Mouse (Mus musculus): ENCODE results near the gene Cfap126. TPM values are rescaled to one million over a fixed set of nuclear protein-coding genes. Genes with fewer than 3 reads are reported as not detected.
"Not testable (repeated sequence)": the region's sequence is repeated elsewhere in the genome, so short reads cannot be mapped to it uniquely, and the experiment has no call there.

Cfap126 gene
- polyA plus RNA-seq (2012; fragmentation: generic; extraction: Trizol): 0.39 TPM
- long read RNA-seq, experiment 1: 0 reads
- long read RNA-seq, experiment 2: 0 reads

GRCm38 (mm10) chr1:171113873-171114299 lies at the start of gene Cfap126:
TSS of gene Cfap126 (plus strand) at chr1:171113918.
- Histone ChIP-seq H3ac (ENCODE audit: control insufficient read depth, insufficient read length, low read depth) (peak within 1 kb of the TSS; percentile 54), H3K79me2 (ENCODE audit: control insufficient read depth, insufficient read depth) (no peaks in the 10 kb centered on the region), H3K4me3 (ENCODE audit: insufficient read depth, poor library complexity, severe bottlenecking) (peak within 1 kb of the TSS; percentile 15), H3K36me3 (ENCODE audit: control insufficient read depth, insufficient read depth) (no peaks in the 10 kb centered on the region), H3K27me3 (ENCODE audit: control insufficient read depth, insufficient read depth, insufficient read length) (no peaks in the 10 kb centered on the region), H3K79me3 (ENCODE audit: low read depth) (no peaks in the 10 kb centered on the region)
- TF ChIP-seq MAX (IDR thresholded peaks at IDR 0.05): no peak
- no peak for TF ChIP-seq CEBPB (IDR thresholded peaks at IDR 0.05; ENCODE audit: low read depth)
- TF ChIP-seq MYOD1 (IDR thresholded peaks at IDR 0.05; ENCODE audit: control insufficient read depth, insufficient read length, low read depth): no peak
- TF ChIP-seq MYOG (IDR thresholded peaks at IDR 0.05; ENCODE audit: control insufficient read depth, extremely low read depth, insufficient read length): no peak
- no peak for TF ChIP-seq FOSL1 (IDR thresholded peaks at IDR 0.05; ENCODE audit: insufficient read depth, low read length, poor library complexity, severe bottlenecking)
- TF ChIP-seq USF1 (IDR thresholded peaks at IDR 0.05; ENCODE audit: low read depth): no peak
- no peak for TF ChIP-seq CTCF (IDR thresholded peaks at IDR 0.05; ENCODE audit: control insufficient read depth, insufficient read depth, insufficient read length)

GRCm38 (mm10) chr1:171064491-171065242 lies 49.1 kb upstream of the Cfap126 start, which contains the start of gene Fcgr3:
TSS of gene Fcgr3 (minus strand) at chr1:171064935.
- peak within 1 kb of the TSS; percentile 15 for H3K4me3 ChIP-seq (ENCODE audit: insufficient read depth, poor library complexity, severe bottlenecking)
- H3K79me2 ChIP-seq (ENCODE audit: control insufficient read depth, insufficient read depth); H3K79me3 ChIP-seq (ENCODE audit: low read depth); H3K36me3 ChIP-seq (ENCODE audit: control insufficient read depth, insufficient read depth); H3K27me3 ChIP-seq (ENCODE audit: control insufficient read depth, insufficient read depth, insufficient read length): not testable (repeated sequence)
- peak within 1 kb of the TSS; percentile 18 for H3ac ChIP-seq (ENCODE audit: control insufficient read depth, insufficient read length, low read depth)

- not testable (repeated sequence) for H3K4me3 ChIP-seq (ENCODE audit: insufficient read depth, poor library complexity, severe bottlenecking); H3K36me3 ChIP-seq (ENCODE audit: control insufficient read depth, insufficient read depth); H3K79me2 ChIP-seq (ENCODE audit: control insufficient read depth, insufficient read depth); H3K27me3 ChIP-seq (ENCODE audit: control insufficient read depth, insufficient read depth, insufficient read length); H3ac ChIP-seq (ENCODE audit: control insufficient read depth, insufficient read length, low read depth); H3K79me3 ChIP-seq (ENCODE audit: low read depth)
Observed at GRCm38 (mm10) chr1:171065243-171065587, 48.5 kb upstream of the Cfap126 start.

- not testable (repeated sequence) for H3K79me2 ChIP-seq (ENCODE audit: control insufficient read depth, insufficient read depth); H3ac ChIP-seq (ENCODE audit: control insufficient read depth, insufficient read length, low read depth); H3K4me3 ChIP-seq (ENCODE audit: insufficient read depth, poor library complexity, severe bottlenecking); H3K27me3 ChIP-seq (ENCODE audit: control insufficient read depth, insufficient read depth, insufficient read length); H3K36me3 ChIP-seq (ENCODE audit: control insufficient read depth, insufficient read depth); H3K79me3 ChIP-seq (ENCODE audit: low read depth)
Observed at GRCm38 (mm10) chr1:171065768-171066167, 48.0 kb upstream of the Cfap126 start.

- not testable (repeated sequence) for H3K79me3 ChIP-seq (ENCODE audit: low read depth); H3K36me3 ChIP-seq (ENCODE audit: control insufficient read depth, insufficient read depth); H3K79me2 ChIP-seq (ENCODE audit: control insufficient read depth, insufficient read depth); H3K27me3 ChIP-seq (ENCODE audit: control insufficient read depth, insufficient read depth, insufficient read length); H3K4me3 ChIP-seq (ENCODE audit: insufficient read depth, poor library complexity, severe bottlenecking); H3ac ChIP-seq (ENCODE audit: control insufficient read depth, insufficient read length, low read depth)
Observed at GRCm38 (mm10) chr1:171066583-171066982, 47.1 kb upstream of the Cfap126 start.

GRCm38 (mm10) chr1:171067928-171068327 lies 45.8 kb upstream of the Cfap126 start:
- H3ac ChIP-seq (ENCODE audit: control insufficient read depth, insufficient read length, low read depth); H3K79me3 ChIP-seq (ENCODE audit: low read depth); H3K27me3 ChIP-seq (ENCODE audit: control insufficient read depth, insufficient read depth, insufficient read length); H3K79me2 ChIP-seq (ENCODE audit: control insufficient read depth, insufficient read depth); H3K4me3 ChIP-seq (ENCODE audit: insufficient read depth, poor library complexity, severe bottlenecking); H3K36me3 ChIP-seq (ENCODE audit: control insufficient read depth, insufficient read depth): not testable (repeated sequence)

- H3K79me2 ChIP-seq (ENCODE audit: control insufficient read depth, insufficient read depth); H3K27me3 ChIP-seq (ENCODE audit: control insufficient read depth, insufficient read depth, insufficient read length); H3K36me3 ChIP-seq (ENCODE audit: control insufficient read depth, insufficient read depth); H3K79me3 ChIP-seq (ENCODE audit: low read depth); H3K4me3 ChIP-seq (ENCODE audit: insufficient read depth, poor library complexity, severe bottlenecking); H3ac ChIP-seq (ENCODE audit: control insufficient read depth, insufficient read length, low read depth): not testable (repeated sequence)
Observed at GRCm38 (mm10) chr1:171069508-171069907, 44.2 kb upstream of the Cfap126 start.

GRCm38 (mm10) chr1:171070879-171071278 lies 42.8 kb upstream of the Cfap126 start:
- not testable (repeated sequence) for H3ac ChIP-seq (ENCODE audit: control insufficient read depth, insufficient read length, low read depth); H3K79me2 ChIP-seq (ENCODE audit: control insufficient read depth, insufficient read depth); H3K4me3 ChIP-seq (ENCODE audit: insufficient read depth, poor library complexity, severe bottlenecking); H3K79me3 ChIP-seq (ENCODE audit: low read depth); H3K36me3 ChIP-seq (ENCODE audit: control insufficient read depth, insufficient read depth); H3K27me3 ChIP-seq (ENCODE audit: control insufficient read depth, insufficient read depth, insufficient read length)

- not testable (repeated sequence) for H3K36me3 ChIP-seq (ENCODE audit: control insufficient read depth, insufficient read depth); H3K79me3 ChIP-seq (ENCODE audit: low read depth); H3K27me3 ChIP-seq (ENCODE audit: control insufficient read depth, insufficient read depth, insufficient read length); H3K4me3 ChIP-seq (ENCODE audit: insufficient read depth, poor library complexity, severe bottlenecking); H3ac ChIP-seq (ENCODE audit: control insufficient read depth, insufficient read length, low read depth); H3K79me2 ChIP-seq (ENCODE audit: control insufficient read depth, insufficient read depth)
Observed at GRCm38 (mm10) chr1:171071726-171072125, 42.0 kb upstream of the Cfap126 start.

- not testable (repeated sequence) for H3K4me3 ChIP-seq (ENCODE audit: insufficient read depth, poor library complexity, severe bottlenecking); H3K27me3 ChIP-seq (ENCODE audit: control insufficient read depth, insufficient read depth, insufficient read length); H3K79me3 ChIP-seq (ENCODE audit: low read depth); H3K79me2 ChIP-seq (ENCODE audit: control insufficient read depth, insufficient read depth); H3K36me3 ChIP-seq (ENCODE audit: control insufficient read depth, insufficient read depth); H3ac ChIP-seq (ENCODE audit: control insufficient read depth, insufficient read length, low read depth)
Observed at GRCm38 (mm10) chr1:171072217-171072616, 41.5 kb upstream of the Cfap126 start.

- not testable (repeated sequence) for H3ac ChIP-seq (ENCODE audit: control insufficient read depth, insufficient read length, low read depth); H3K79me3 ChIP-seq (ENCODE audit: low read depth); H3K27me3 ChIP-seq (ENCODE audit: control insufficient read depth, insufficient read depth, insufficient read length); H3K36me3 ChIP-seq (ENCODE audit: control insufficient read depth, insufficient read depth); H3K79me2 ChIP-seq (ENCODE audit: control insufficient read depth, insufficient read depth); H3K4me3 ChIP-seq (ENCODE audit: insufficient read depth, poor library complexity, severe bottlenecking)
Observed at GRCm38 (mm10) chr1:171074283-171074682, 39.4 kb upstream of the Cfap126 start.
